Mouse (Mus musculus): ENCODE results near the gene Stab1.

Stab1 gene

GRCm38 (mm10) chr14:31168425-31168824 lies at the start of gene Stab1:
Gene Stab1 (minus strand): TSS chr14:31168641.
- no peak for DNase-seq (ENCODE audit: low spot score in 2 of 2)

- DNase-seq (ENCODE audit: low spot score in 2 of 2), result no peak
Observed at GRCm38 (mm10) chr14:31217666-31218065, 49.2 kb upstream of the Stab1 start, which contains the start of gene Sema3g. Gene Sema3g (plus strand): TSS chr14:31217860.

- no peak for DNase-seq (ENCODE audit: low spot score in 2 of 2)
Observed at GRCm38 (mm10) chr14:31216846-31217245, 48.4 kb upstream of the Stab1 start, which contains the start of gene Nisch. Gene Nisch (minus strand): TSS chr14:31216946.

GRCm38 (mm10) chr14:31215157-31216002 lies 46.9 kb upstream of the Stab1 start:
- DNase-seq (ENCODE audit: low spot score in 2 of 2), result peak; percentile 44 to 61

GRCm38 (mm10) chr14:31214684-31215083 lies 46.2 kb upstream of the Stab1 start:
- DNase-seq (ENCODE audit: low spot score in 2 of 2), result no peak

GRCm38 (mm10) chr14:31213868-31214267 lies 45.4 kb upstream of the Stab1 start:
- no peak for DNase-seq (ENCODE audit: low spot score in 2 of 2)

GRCm38 (mm10) chr14:31212499-31212898 lies 44.1 kb upstream of the Stab1 start:
- DNase-seq (ENCODE audit: low spot score in 2 of 2), result no peak

GRCm38 (mm10) chr14:31211854-31212253 lies 43.4 kb upstream of the Stab1 start:
- no peak for DNase-seq (ENCODE audit: low spot score in 2 of 2)

GRCm38 (mm10) chr14:31209133-31209557 lies 40.7 kb upstream of the Stab1 start:
- no peak for DNase-seq (ENCODE audit: low spot score in 2 of 2)

GRCm38 (mm10) chr14:31208084-31208483 lies 39.6 kb upstream of the Stab1 start, which contains the start of gene Tnnc1:
Gene Tnnc1 (plus strand): TSS chr14:31208312.
- no peak for DNase-seq (ENCODE audit: low spot score in 2 of 2)

GRCm38 (mm10) chr14:31207070-31207830 lies 38.8 kb upstream of the Stab1 start:
- DNase-seq (ENCODE audit: low spot score in 2 of 2), result peak in 1 of 2 experiments; percentile 32

- DNase-seq (ENCODE audit: low spot score in 2 of 2), result peak; percentile 91 to 93
Observed at GRCm38 (mm10) chr14:31206472-31206981, 38.1 kb upstream of the Stab1 start.

GRCm38 (mm10) chr14:31205562-31206467 lies 37.4 kb upstream of the Stab1 start:
- DNase-seq (ENCODE audit: low spot score in 2 of 2), result peak; percentile 36 to 39

- no peak for DNase-seq (ENCODE audit: low spot score in 2 of 2)
Observed at GRCm38 (mm10) chr14:31205244-31205561, 36.8 kb upstream of the Stab1 start.

- DNase-seq (ENCODE audit: low spot score in 2 of 2), result no peak
Observed at GRCm38 (mm10) chr14:31204844-31205243, 36.4 kb upstream of the Stab1 start.

- no peak for DNase-seq (ENCODE audit: low spot score in 2 of 2)
Observed at GRCm38 (mm10) chr14:31200038-31200437, 31.6 kb upstream of the Stab1 start.

GRCm38 (mm10) chr14:31199599-31199998 lies 31.2 kb upstream of the Stab1 start:
- no peak for DNase-seq (ENCODE audit: low spot score in 2 of 2)

GRCm38 (mm10) chr14:31197547-31198516 lies 29.4 kb upstream of the Stab1 start:
- DNase-seq (ENCODE audit: low spot score in 2 of 2), result peak; percentile 53 to 60

GRCm38 (mm10) chr14:31195968-31196367 lies 27.5 kb upstream of the Stab1 start:
- no peak for DNase-seq (ENCODE audit: low spot score in 2 of 2)

- no peak for DNase-seq (ENCODE audit: low spot score in 2 of 2)
Observed at GRCm38 (mm10) chr14:31195521-31195920, 27.1 kb upstream of the Stab1 start.

All from frontal cortex, postnatal 36 days (tissue).